Mouse (Mus musculus) olfactory bulb, adult 2 months (tissue): Measurements from ENCODE around the gene Ssr3.

Source experiments
- CTCF ChIP-seq: fragments of 200-500 bp; IDR thresholded peaks from 2 replicates; pipeline ENCODE4 v1.5.1; 2012; ENCODE audit warnings: low read depth, mild to moderate bottlenecking, low read length, moderate library complexity; ENCODE audit not compliant: insufficient read depth
- POLR2A ChIP-seq: fragments of 200-500 bp; IDR thresholded peaks from 2 replicates; pipeline ENCODE4 v1.6.1; 2012; ENCODE audit warnings: mild to moderate bottlenecking, low read depth, low read length, moderate library complexity; ENCODE audit not compliant: insufficient read depth

GRCm38 (mm10) chr3:65385771-65386170, 6.7 kb downstream of the Ssr3 start:
- no peak for TF ChIP-seq POLR2A
- TF ChIP-seq CTCF, result no peak
